9 mouse cellular contexts compared by ENCODE assay signal in the genomic region with DNA sequence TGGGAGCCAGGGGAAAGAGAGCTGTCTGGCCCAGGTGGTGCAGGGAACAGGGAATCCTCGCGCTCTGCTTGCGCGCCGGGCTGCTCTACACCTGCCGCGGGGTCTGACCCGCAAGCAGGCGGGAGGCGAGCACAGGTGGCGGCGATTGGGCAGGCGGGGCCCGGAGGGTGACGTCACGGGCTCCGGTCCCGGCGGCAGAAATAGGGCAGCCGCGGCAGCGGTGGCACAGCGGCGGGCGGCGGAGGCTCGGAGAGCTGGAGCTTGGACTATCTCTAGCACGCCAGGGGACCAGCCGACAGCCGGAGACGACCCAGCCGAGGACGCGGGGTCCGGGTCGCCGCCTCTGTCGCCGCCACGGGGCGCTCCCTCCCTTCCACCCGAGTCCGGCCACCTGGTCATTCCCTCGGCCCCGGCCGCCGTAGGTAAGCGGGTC. TPM values are rescaled to one million over a fixed set of nuclear protein-coding genes. Genes with fewer than 3 reads are reported as not detected.
DNase-seq lines count a peak whose midpoint lies in the region; TF ChIP-seq lines count a peak whose summit lies in the region.
"Had no signal": no experiment of that assay in that cellular context is flagged by ENCODE, and none has a peak within 500 bp of the region (broad histone marks: within the 10 kb centered on the region; RNA-seq: fewer than 3 reads in every experiment).

Gene Fstl4 (plus strand): TSS at position 174 of the 433 bp plus-strand sequence.

- no peaks in the 10 kb centered on the region for H3K4me1 ChIP-seq in lung, adult 2 months (ENCODE audit: control insufficient read depth, insufficient read depth, low read length)

- WGBS in lung, adult 2 months: under 1% methylated on average over 48 of the region's 48 CpGs

- H3K4me3 ChIP-seq in layer of hippocampus, adult 2 months: peak within 1 kb of the TSS; percentile 78
- peak within 1 kb of the TSS; percentile 39 for H3K4me3 ChIP-seq in lung, adult 2 months (replicated peaks; ENCODE audit: extremely low read depth, low read depth, low read length)

- intact Hi-C loops in heart, postnatal 14 days (cut with DNase I): loop anchor here (2.0 to 10.0 kb wide), 2 partner anchors 268 to 490 kb away; no protein-coding TSS in a partner anchor

- no peak for TF ChIP-seq POLR2A in lung, adult 2 months (IDR thresholded peaks at IDR 0.05; ENCODE audit: borderline replicate concordance, extremely low read depth, low read depth, low read length)

- DNase-seq in kidney, adult 18-20 months: peak; percentile 19
- DNase-seq in kidney, adult 11 months: no peak
- DNase-seq in embryo, embryonic 11 days: peak; percentile 61
- DNase-seq in heart, postnatal 14 days: peak; percentile 36 to 50
- DNase-seq in layer of hippocampus, adult 2 months (ENCODE audit: low spot score in 2 of 2): peak; percentile 12 to 44
- peak; percentile 53 for DNase-seq in lung, adult 2 months
- peak; percentile 56 to 67 for DNase-seq in right cerebral cortex, adult 2 months (ENCODE audit: low spot score in 2 of 2)
- DNase-seq in spleen, adult 18-20 months: no peak

- TF ChIP-seq CTCF in layer of hippocampus, adult 2 months (conservative IDR thresholded peaks at IDR 0.05): 0 out of 2 replicates have a peak, but pooled peaks have one; percentile 14
- no peak for TF ChIP-seq CTCF in lung, adult 2 months (IDR thresholded peaks at IDR 0.05; ENCODE audit: insufficient read depth, low read length)

- peak within 1 kb of the TSS; percentile 91 for H3K27ac ChIP-seq in layer of hippocampus, adult 2 months

RNA-seq across cellular contexts. Expression of gene Fstl4, which starts in this region (rescaled TPM):
- total RNA-seq in heart, postnatal 14 days (2021): 1 to 10 TPM; 2.9 to 3.2 TPM
- 10 to 100 TPM; 13.8 to 14.8 TPM for total RNA-seq in layer of hippocampus, adult 2 months (2021)
- 0.51 and 0.56 TPM in 2 replicates for polyA plus RNA-seq in lung, adult 2 months (2012; rRNA removed)
- polyA plus RNA-seq: liver, adult 2 months had no signal

Comparison
In these comparisons a context has a peak if more than half of its experiments do, and no peak if none do; other contexts are left out.
1. DNase-seq: peak in kidney, adult 18-20 months (single experiment), embryo, embryonic 11 days (single experiment), heart, postnatal 14 days (2 of 2), layer of hippocampus, adult 2 months (2 of 2) and right cerebral cortex, adult 2 months (2 of 2); none in kidney, adult 11 months (single experiment) and spleen, adult 18-20 months (0 of 2).
2. Peak in DNase-seq and H3K4me3 ChIP-seq in lung, adult 2 months; RNA of the gene not detected or under 1 TPM.